Mouse (Mus musculus) intestine, embryonic 14.5 days (tissue): ENCODE results near the gene Mcpt8. TPM values are rescaled to one million over a fixed set of nuclear protein-coding genes. Genes with fewer than 3 reads are reported as not detected.
"Not testable (repeated sequence)": the region's sequence is repeated elsewhere in the genome, so short reads cannot be mapped to it uniquely, and the experiment has no call there.

Experiments
- ATAC-seq: fragments of 200-750 bp; cut with Nextera tagmentation; replicated peaks from 2 replicates; pipeline ENCODE4 v1.8.0; 2017; ENCODE audit warnings: low read depth, moderate number of reproducible peaks, moderate TSS enrichment, moderate library complexity; ENCODE audit not compliant: low FRiP score, low TSS enrichment
- DNase-seq: peaks from one replicate; pipeline ENCODE4 v3.0.0-alpha.2; 2018; ENCODE audit warnings: low spot score
- H3K27ac ChIP-seq: fragments of 300-500 bp; sonication (generic); 2 replicates; pipeline ENCODE4 v1.5.1; 2014; ENCODE audit warnings: low read depth, mild to moderate bottlenecking, control low read depth
- H3K27me3 ChIP-seq: fragments of 300-500 bp; sonication (generic); replicated peaks from 2 replicates; pipeline ENCODE4 v1.6.1; 2014; ENCODE audit warnings: low read length, control low read depth; ENCODE audit not compliant: control insufficient read depth, insufficient read depth
- H3K36me3 ChIP-seq: fragments of 300-500 bp; sonication (generic); 2 replicates; pipeline ENCODE4 v1.6.1; 2014; ENCODE audit warnings: low read length, control low read depth; ENCODE audit not compliant: control insufficient read depth, insufficient read depth
- H3K4me1 ChIP-seq: fragments of 300-500 bp; sonication (generic); replicated peaks from 2 replicates; pipeline ENCODE4 v1.6.1; 2014; ENCODE audit warnings: low read length, control low read depth, mixed read lengths; ENCODE audit not compliant: control insufficient read depth, insufficient read depth
- H3K4me2 ChIP-seq: fragments of 300-500 bp; sonication (generic); 2 replicates; pipeline ENCODE4 v1.6.1; 2014; ENCODE audit warnings: low read length
- H3K4me3 ChIP-seq: fragments of 300-500 bp; sonication (generic); 2 replicates; pipeline ENCODE4 v1.5.1; 2014; ENCODE audit warnings: low read depth, low read length, control low read depth, mixed read lengths
- H3K9ac ChIP-seq: fragments of 300-500 bp; sonication (generic); 2 replicates; pipeline ENCODE4 v1.6.1; 2014; ENCODE audit warnings: mild to moderate bottlenecking, low read length
- H3K9me3 ChIP-seq: fragments of 300-500 bp; sonication (generic); 2 replicates; pipeline ENCODE4 v1.6.1; 2016; ENCODE audit warnings: low read length, control low read depth; ENCODE audit not compliant: control insufficient read depth
- WGBS: fragments of 180-500 bp; shearing (Covaris S2); extraction: QIAGEN DNeasy Blood & Tissue Kit; methylation state at CpG from one replicate; pipeline ENCODE4 v1.1.7; 2014; 5-methylcytosine and 5-hydroxymethylcytosine counted together
- polyA plus RNA-seq: library from polyadenylated mRNA; unstranded; fragments of >200 nt; fragmentation: Nextera tagmentation; extraction: Ambion mirVana; gene quantifications from 2 replicates; pipeline ENCODE4 v1.2.1, GENCODE M21; 2014

The Mcpt8 gene
- 1.5 and 1.8 TPM in 2 replicates for polyA plus RNA-seq

GRCm38 (mm10) chr14:56085167-56085566 is at the start of gene Mcpt8:
TSS of gene Mcpt8 (minus strand) at chr14:56085273.
- H3K9me3 ChIP-seq: no peaks in the 10 kb centered on the region
- H3K36me3 ChIP-seq: no peaks in the 10 kb centered on the region
- ATAC-seq (no peak), DNase-seq (no peak)
- H3K9ac ChIP-seq: no peak within 1 kb of the TSS
- H3K4me1 ChIP-seq: no peaks in the 10 kb centered on the region
- no peak within 1 kb of the TSS for H3K4me3 ChIP-seq
- H3K4me2 ChIP-seq: no peak within 1 kb of the TSS
- no peaks in the 10 kb centered on the region for H3K27me3 ChIP-seq
- WGBS: 82% methylated on average over 2 of the region's 2 CpGs
- H3K27ac ChIP-seq: no peak within 1 kb of the TSS

GRCm38 (mm10) chr14:56133675-56134074 is 48.6 kb upstream of the Mcpt8 start:
- H3K4me3 ChIP-seq, H3K4me1 ChIP-seq, H3K9ac ChIP-seq, DNase-seq, H3K9me3 ChIP-seq, H3K36me3 ChIP-seq, H3K27ac ChIP-seq, H3K4me2 ChIP-seq, H3K27me3 ChIP-seq, ATAC-seq: not testable (repeated sequence)
- 78% methylated on average over 1 of the region's 1 CpGs for WGBS

- WGBS: 75% methylated on average over 2 of the region's 2 CpGs
- not testable (repeated sequence) for ATAC-seq, H3K9ac ChIP-seq, H3K27me3 ChIP-seq, H3K27ac ChIP-seq, H3K4me1 ChIP-seq, H3K4me2 ChIP-seq, H3K4me3 ChIP-seq, H3K9me3 ChIP-seq, H3K36me3 ChIP-seq, DNase-seq
These were observed 47.4 kb upstream of the Mcpt8 start, which contains the start of gene Gzmd for GRCm38 (mm10) chr14:56132508-56132907. TSS of gene Gzmd (minus strand) at chr14:56132608.

- DNase-seq: no peak
- H3K4me2 ChIP-seq: no peak overlapping the region
- no peak overlapping the region for H3K27ac ChIP-seq
- WGBS: 48% methylated on average over 3 of the region's 3 CpGs
- H3K36me3 ChIP-seq: no peaks in the 10 kb centered on the region
- H3K9me3 ChIP-seq: no peaks in the 10 kb centered on the region
- H3K4me1 ChIP-seq: no peaks in the 10 kb centered on the region
- no peak for ATAC-seq
- no peak overlapping the region for H3K9ac ChIP-seq
- H3K4me3 ChIP-seq: no peak overlapping the region
- H3K27me3 ChIP-seq: no peaks in the 10 kb centered on the region
These were observed 43.3 kb upstream of the Mcpt8 start for GRCm38 (mm10) chr14:56128341-56128740.

- no peak for ATAC-seq
- DNase-seq: no peak
- Histone ChIP-seq H3K27ac (no peak overlapping the region), H3K36me3 (no peaks in the 10 kb centered on the region), H3K27me3 (no peaks in the 10 kb centered on the region), H3K4me2 (no peak overlapping the region), H3K4me1 (no peaks in the 10 kb centered on the region), H3K9ac (no peak overlapping the region), H3K4me3 (no peak overlapping the region), H3K9me3 (no peaks in the 10 kb centered on the region)
- WGBS: 76% methylated on average over 3 of the region's 3 CpGs
These were observed 38.4 kb upstream of the Mcpt8 start for GRCm38 (mm10) chr14:56123516-56123915.

GRCm38 (mm10) chr14:56120525-56120924 is 35.5 kb upstream of the Mcpt8 start, which contains the start of gene Gzme:
TSS of gene Gzme (minus strand) at chr14:56120625.
- H3K36me3 ChIP-seq: no peaks in the 10 kb centered on the region
- H3K27ac ChIP-seq: no peak within 1 kb of the TSS
- no peak within 1 kb of the TSS for H3K4me2 ChIP-seq
- DNase-seq (no peak), ATAC-seq (no peak)
- H3K4me1 ChIP-seq: no peaks in the 10 kb centered on the region
- no peaks in the 10 kb centered on the region for H3K9me3 ChIP-seq
- H3K4me3 ChIP-seq: no peak within 1 kb of the TSS
- H3K27me3 ChIP-seq: no peaks in the 10 kb centered on the region
- H3K9ac ChIP-seq: no peak within 1 kb of the TSS

- DNase-seq, ATAC-seq, H3K36me3 ChIP-seq, H3K9ac ChIP-seq, H3K27ac ChIP-seq, H3K4me3 ChIP-seq, H3K9me3 ChIP-seq, H3K27me3 ChIP-seq, H3K4me1 ChIP-seq, H3K4me2 ChIP-seq: not testable (repeated sequence)
- WGBS: 93% methylated on average over 33 of the region's 33 CpGs
These were observed 30.6 kb upstream of the Mcpt8 start for GRCm38 (mm10) chr14:56115531-56116310.

- Histone ChIP-seq H3K9me3 (no peaks in the 10 kb centered on the region), H3K27me3 (no peaks in the 10 kb centered on the region), H3K4me1 (no peaks in the 10 kb centered on the region), H3K36me3 (no peaks in the 10 kb centered on the region), H3K9ac (no peak overlapping the region), H3K4me3 (no peak overlapping the region), H3K27ac (no peak overlapping the region), H3K4me2 (no peak overlapping the region)
- WGBS: 77% methylated on average over 13 of the region's 13 CpGs
- ATAC-seq (no peak), DNase-seq (peak; percentile 44)
These were observed 20.5 kb upstream of the Mcpt8 start for GRCm38 (mm10) chr14:56105447-56106180.
